Mouse (Mus musculus) cerebellum, adult 11-12 months (tissue): Measurements from ENCODE around the gene Prpf8.

Experiments used
- DNase-seq: peaks from one replicate; pipeline ENCODE4 v3.0.0; 2022

Gene Prpf8

GRCm38 (mm10) chr11:75509741-75510626 lies 23.4 kb downstream of the Prpf8 start, which contains the start of gene Rilp:
Gene Rilp (plus strand): TSS chr11:75510094.
- DNase-seq, result peak; percentile 62

- peak; percentile 92 for DNase-seq
Measured at GRCm38 (mm10) chr11:75510627-75510993, 24.0 kb downstream of the Prpf8 start.

GRCm38 (mm10) chr11:75511213-75511612 lies 24.6 kb downstream of the Prpf8 start:
- peak; percentile 65 for DNase-seq

GRCm38 (mm10) chr11:75512301-75513018 lies 25.8 kb downstream of the Prpf8 start:
- no peak for DNase-seq

GRCm38 (mm10) chr11:75513336-75513735 lies 26.7 kb downstream of the Prpf8 start, which contains the start of gene Scarf1:
Gene Scarf1 (plus strand): TSS chr11:75513540.
- DNase-seq, result no peak

GRCm38 (mm10) chr11:75515186-75515585 lies 28.6 kb downstream of the Prpf8 start:
- DNase-seq, result peak; percentile 22

GRCm38 (mm10) chr11:75519834-75520633 lies 33.4 kb downstream of the Prpf8 start:
- peak; percentile 22 for DNase-seq

- no peak for DNase-seq
Measured at GRCm38 (mm10) chr11:75521609-75522008, 35.0 kb downstream of the Prpf8 start.

- DNase-seq, result no peak
Measured at GRCm38 (mm10) chr11:75522793-75523192, 36.2 kb downstream of the Prpf8 start.

GRCm38 (mm10) chr11:75525531-75526125 lies 39.0 kb downstream of the Prpf8 start:
- peak; percentile 82 for DNase-seq

- DNase-seq, result no peak
Measured at GRCm38 (mm10) chr11:75526943-75527342, 40.3 kb downstream of the Prpf8 start.

GRCm38 (mm10) chr11:75529771-75530170 lies 43.2 kb downstream of the Prpf8 start:
- no peak for DNase-seq

- peak; percentile 93 for DNase-seq
Measured at GRCm38 (mm10) chr11:75530325-75530724, 43.7 kb downstream of the Prpf8 start.

GRCm38 (mm10) chr11:75530845-75531373 lies 44.3 kb downstream of the Prpf8 start:
- DNase-seq, result no peak

- DNase-seq, result peak; percentile 98
Measured at GRCm38 (mm10) chr11:75531469-75532242, 45.0 kb downstream of the Prpf8 start, which contains the start of gene Slc43a2. Gene Slc43a2 (plus strand): TSS chr11:75531694.

- DNase-seq, result peak; percentile 77
Measured at GRCm38 (mm10) chr11:75532340-75533277, 46.0 kb downstream of the Prpf8 start.

GRCm38 (mm10) chr11:75533314-75534015 lies 46.8 kb downstream of the Prpf8 start:
- no peak for DNase-seq

GRCm38 (mm10) chr11:75534286-75535033 lies 47.8 kb downstream of the Prpf8 start:
- no peak for DNase-seq
